Mouse (Mus musculus) testis, adult 2 months (tissue): ENCODE results near the gene Gm5114.
"Not testable (repeated sequence)": the region's sequence is repeated elsewhere in the genome, so short reads cannot be mapped to it uniquely, and the experiment has no call there.

Source experiments
- CTCF ChIP-seq: fragments of 200-500 bp; IDR thresholded peaks from 2 replicates; pipeline ENCODE4 v1.5.1; 2012; ENCODE audit warnings: low read depth, mild to moderate bottlenecking, inconsistent platforms, low read length, moderate library complexity; ENCODE audit not compliant: control insufficient read depth, insufficient read depth, insufficient replicate concordance
- POLR2A ChIP-seq: fragments of 200-500 bp; IDR thresholded peaks from 2 replicates; pipeline ENCODE4 v1.6.1; 2012; ENCODE audit warnings: low read depth, mild to moderate bottlenecking, inconsistent platforms, low read length, moderate library complexity; ENCODE audit not compliant: control insufficient read depth

DNA sequence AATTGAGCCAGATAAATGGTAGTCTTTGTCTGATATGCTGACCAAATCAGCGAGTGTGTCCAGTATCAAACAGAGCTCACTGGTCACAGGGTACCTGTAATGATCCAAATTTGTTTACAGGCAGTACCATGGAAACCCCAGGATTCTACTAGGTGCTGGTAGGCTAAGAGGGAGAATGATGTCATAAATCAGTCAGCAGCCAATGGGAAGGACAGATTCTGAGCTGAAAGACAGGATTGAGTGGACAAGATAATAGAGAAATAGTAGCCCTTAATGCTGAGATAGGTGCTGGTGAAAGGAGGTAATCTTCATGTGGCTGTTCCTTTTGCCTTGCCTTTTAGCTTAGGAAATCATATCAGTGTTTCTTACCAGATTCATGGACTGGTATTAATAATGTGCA, at the start of gene Gm5114:
- not testable (repeated sequence) for TF ChIP-seq CTCF, POLR2A
